Mouse (Mus musculus) lung, embryonic 14.5 days (tissue): Measurements from ENCODE around the gene Ing4. TPM values are rescaled to one million over a fixed set of nuclear protein-coding genes. Genes with fewer than 3 reads are reported as not detected.
A peak's percentile ranks its signal among the peaks of the same experiment; 100 is the strongest.

Experiments
- ATAC-seq: fragments of 200-750 bp; cut with Nextera tagmentation; 2 replicates; pipeline ENCODE4 v1.8.0; 2017; ENCODE audit warnings: mild to moderate bottlenecking, moderate TSS enrichment, moderate library complexity; ENCODE audit not compliant: insufficient read depth
- DNase-seq: peaks from one replicate; pipeline ENCODE4 v3.0.0-alpha.2; 2015
- H3K27ac ChIP-seq: fragments of 300-500 bp; sonication (generic); 2 replicates; pipeline ENCODE4 v1.5.1; 2014; ENCODE audit warnings: low read depth, mild to moderate bottlenecking, moderate library complexity
- H3K27me3 ChIP-seq: fragments of 300-500 bp; sonication (generic); 2 replicates; pipeline ENCODE4 v1.6.1; 2014; ENCODE audit warnings: low read length, control low read depth; ENCODE audit not compliant: insufficient read depth
- H3K36me3 ChIP-seq: fragments of 300-500 bp; sonication (generic); 2 replicates; pipeline ENCODE4 v1.6.1; 2014; ENCODE audit warnings: control low read depth; ENCODE audit not compliant: insufficient read depth
- H3K4me1 ChIP-seq: fragments of 300-500 bp; sonication (generic); 2 replicates; pipeline ENCODE4 v1.6.1; 2014; ENCODE audit warnings: antibody characterized with exemption, control low read depth; ENCODE audit not compliant: insufficient read depth
- H3K4me2 ChIP-seq: fragments of 300-500 bp; sonication (generic); 2 replicates; pipeline ENCODE4 v1.6.1; 2014; ENCODE audit warnings: mild to moderate bottlenecking
- H3K4me3 ChIP-seq: fragments of 300-500 bp; sonication (generic); 2 replicates; pipeline ENCODE4 v1.5.1; 2014; ENCODE audit warnings: low read depth, low read length
- H3K9ac ChIP-seq: fragments of 300-500 bp; sonication (generic); 2 replicates; pipeline ENCODE4 v1.6.1; 2014
- H3K9me3 ChIP-seq: fragments of 300-500 bp; sonication (generic); 2 replicates; pipeline ENCODE4 v1.6.1; 2016; ENCODE audit warnings: low read depth, low read length, control low read depth
- CTCF ChIP-seq: IDR thresholded peaks from 2 replicates; pipeline ENCODE4 v1.5.1; 2016; ENCODE audit warnings: antibody characterized with exemption, low read depth
- WGBS: fragments of 180-500 bp; shearing (Covaris S2); extraction: QIAGEN DNeasy Blood & Tissue Kit; methylation state at CpG from one replicate; pipeline ENCODE4 v1.1.7; 2014; 5-methylcytosine and 5-hydroxymethylcytosine counted together
- polyA plus RNA-seq: library from polyadenylated mRNA; unstranded; fragments of >200 nt; fragmentation: Nextera tagmentation; extraction: Ambion mirVana; gene quantifications from 2 replicates; pipeline ENCODE4 v1.2.1, GENCODE M21; 2014

Gene Ing4
- polyA plus RNA-seq: 97.9 and 101 TPM in 2 replicates

DNA sequence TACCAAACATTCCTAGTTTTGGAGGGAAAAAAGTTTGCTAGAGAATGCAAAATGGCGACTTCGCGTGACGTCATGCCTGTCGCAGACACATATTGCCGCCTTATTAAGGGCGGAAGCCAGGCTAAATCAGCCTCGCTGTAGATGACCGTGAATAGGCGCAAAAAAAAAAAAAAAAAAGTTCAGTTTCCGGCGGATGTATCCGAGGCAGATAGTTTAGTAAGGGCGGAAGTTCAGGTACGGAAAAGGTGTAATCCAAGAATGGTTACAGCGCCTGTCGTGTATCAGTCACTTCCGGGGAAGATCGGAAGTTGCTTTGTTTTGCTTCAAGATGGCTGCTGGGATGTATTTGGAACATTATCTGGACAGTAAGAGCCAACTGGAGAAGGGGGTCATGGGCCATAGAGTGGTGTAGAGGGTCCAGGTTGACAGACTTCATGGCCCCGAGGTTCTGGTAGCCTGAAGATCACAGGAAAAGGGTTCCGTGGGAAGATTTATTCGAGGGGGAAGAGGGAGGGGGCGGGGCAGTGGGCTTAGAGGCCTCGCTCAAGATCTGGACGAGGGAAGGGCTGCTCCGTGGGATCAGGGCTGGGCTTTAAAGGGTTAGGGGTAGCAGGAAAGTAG, at the start of gene Ing4:
Gene Ing4 (plus strand): TSS at position 228 of the 621 bp plus-strand sequence.
- H3K9me3 ChIP-seq: no peaks in the 10 kb centered on the region
- WGBS: under 1% methylated on average over 26 of the region's 26 CpGs
- peak within 1 kb of the TSS; percentile 76 for H3K4me3 ChIP-seq
- H3K27ac ChIP-seq: peak within 1 kb of the TSS; percentile 84
- H3K4me2 ChIP-seq: peak within 1 kb of the TSS; percentile 74
- H3K27me3 ChIP-seq: no peaks in the 10 kb centered on the region
- H3K9ac ChIP-seq: peak within 1 kb of the TSS; percentile 74
- peak; percentile 97 for ATAC-seq
- peaks cover 5% of the 10 kb centered on the region; the same call in 1 of the 2 replicates for H3K4me1 ChIP-seq
- TF ChIP-seq CTCF: no peak
- peaks cover 45% of the 10 kb centered on the region for H3K36me3 ChIP-seq
- peak; percentile 99 for DNase-seq

DNA sequence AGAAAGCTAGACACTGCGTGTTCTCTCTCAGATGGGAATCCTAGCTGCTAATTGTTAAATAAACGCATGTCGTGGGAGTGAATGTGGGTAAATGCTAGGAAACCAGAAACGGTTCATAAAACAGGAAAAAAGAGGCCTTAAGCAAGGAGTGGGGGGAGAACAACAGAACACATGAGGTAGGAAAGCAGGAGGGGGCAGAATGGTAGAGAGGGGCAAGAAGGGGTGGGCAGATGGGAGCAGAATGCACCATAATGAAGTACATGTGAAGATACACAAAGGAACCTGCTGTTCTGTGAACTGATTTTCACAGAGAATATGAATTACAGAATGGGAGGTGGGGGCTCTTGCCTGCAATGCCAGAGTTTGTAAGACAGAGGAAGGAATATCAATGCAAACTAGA, 47.3 kb upstream of the Ing4 start:
- H3K36me3 ChIP-seq: no peaks in the 10 kb centered on the region
- no peak overlapping the region for H3K27ac ChIP-seq
- DNase-seq (no peak), ATAC-seq (no peak)
- no peak overlapping the region for H3K4me3 ChIP-seq
- TF ChIP-seq CTCF: no peak
- H3K4me2 ChIP-seq: no peak overlapping the region
- H3K4me1 ChIP-seq: no peaks in the 10 kb centered on the region
- 61% methylated on average over 4 of the region's 4 CpGs for WGBS
- no peak overlapping the region for H3K9ac ChIP-seq
- peaks cover 43% of the 10 kb centered on the region for H3K27me3 ChIP-seq
- H3K9me3 ChIP-seq: no peaks in the 10 kb centered on the region

DNA sequence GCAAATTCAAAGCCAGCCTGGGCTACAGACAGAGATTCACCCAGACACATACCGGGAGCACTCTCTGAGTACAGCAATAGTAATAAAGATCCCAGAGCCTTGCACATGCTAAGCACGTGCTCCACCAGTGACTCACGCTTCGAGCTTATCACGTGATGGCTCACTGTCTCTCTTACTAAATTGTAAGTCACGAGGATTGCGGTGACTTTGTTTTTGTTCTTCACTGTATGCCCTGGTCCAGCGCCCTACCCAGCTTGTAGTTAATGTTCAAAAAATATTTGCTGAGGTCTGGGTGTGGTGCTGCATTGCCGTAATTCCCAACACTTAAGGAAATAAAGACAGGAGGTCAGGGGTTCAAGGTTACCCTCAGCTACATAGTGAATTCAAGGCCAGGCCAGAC, 46.2 kb upstream of the Ing4 start:
- H3K4me1 ChIP-seq: no peaks in the 10 kb centered on the region
- peaks cover 54% of the 10 kb centered on the region for H3K27me3 ChIP-seq
- no peaks in the 10 kb centered on the region for H3K9me3 ChIP-seq
- 73% methylated on average over 9 of the region's 9 CpGs for WGBS
- H3K9ac ChIP-seq: no peak overlapping the region
- H3K36me3 ChIP-seq: no peaks in the 10 kb centered on the region
- no peak for ATAC-seq
- no peak for TF ChIP-seq CTCF
- no peak overlapping the region for H3K27ac ChIP-seq
- no peak overlapping the region for H3K4me3 ChIP-seq
- DNase-seq: no peak
- no peak overlapping the region for H3K4me2 ChIP-seq

DNA sequence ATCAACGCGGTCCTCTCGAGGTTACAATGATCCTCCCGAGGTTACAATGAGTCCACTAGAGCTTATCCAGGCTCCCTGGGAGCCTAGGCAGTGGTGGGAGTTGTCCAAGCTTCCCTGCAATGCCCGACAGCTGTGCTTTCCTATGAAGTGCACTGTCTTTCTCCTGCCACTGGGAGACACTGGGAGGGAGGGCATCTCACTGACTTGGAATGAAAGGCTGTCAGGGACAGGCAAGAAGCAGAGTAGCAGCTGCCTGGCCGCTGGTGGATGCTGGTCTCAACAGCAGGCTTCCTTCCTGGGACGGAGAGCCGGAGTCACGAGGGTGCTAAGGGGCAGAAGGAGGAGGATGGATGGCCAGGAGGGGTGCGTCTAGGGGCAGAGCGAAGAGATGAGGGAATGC, 45.7 kb upstream of the Ing4 start:
- Histone ChIP-seq H3K4me3 (no peak overlapping the region), H3K27ac (no peak overlapping the region), H3K27me3 (peaks cover 59% of the 10 kb centered on the region), H3K4me2 (no peak overlapping the region; the same call in 1 of the 2 replicates), H3K4me1 (no peaks in the 10 kb centered on the region), H3K9me3 (no peaks in the 10 kb centered on the region), H3K36me3 (no peaks in the 10 kb centered on the region), H3K9ac (0 out of 2 replicates have a peak overlapping the region, but pooled peaks have one; percentile 33)
- DNase-seq (peak; percentile 53), ATAC-seq (peak; percentile 36; the same call in 1 of the 2 replicates)
- TF ChIP-seq CTCF: peak; percentile 53
- 12% methylated on average over 11 of the region's 11 CpGs for WGBS

DNA sequence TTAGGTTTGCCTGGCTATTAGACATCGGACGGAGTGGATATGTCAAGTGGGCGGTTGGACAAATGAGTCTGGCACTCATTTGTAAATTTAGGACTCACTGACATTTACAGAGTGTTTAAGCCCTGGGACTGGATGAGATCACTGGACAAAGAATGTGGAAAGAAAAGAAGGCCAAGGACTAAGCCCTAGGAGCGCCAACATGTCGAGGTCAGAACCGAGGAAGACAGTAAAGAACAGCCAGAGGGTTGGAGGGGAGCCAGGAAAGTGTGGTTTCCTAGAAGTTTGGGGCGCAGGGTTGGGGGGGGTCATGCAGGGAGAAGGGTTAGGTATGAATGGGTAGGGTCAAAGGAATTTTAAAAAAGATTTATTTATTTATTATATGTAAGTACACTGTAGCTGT, 44.3 kb upstream of the Ing4 start:
- DNase-seq: no peak
- Histone ChIP-seq H3K9ac (no peak overlapping the region), H3K4me3 (no peak overlapping the region), H3K27me3 (peaks cover 72% of the 10 kb centered on the region), H3K27ac (no peak overlapping the region), H3K4me2 (no peak overlapping the region), H3K4me1 (no peaks in the 10 kb centered on the region), H3K9me3 (no peaks in the 10 kb centered on the region), H3K36me3 (no peaks in the 10 kb centered on the region)
- ATAC-seq: no peak
- WGBS: 69% methylated on average over 7 of the region's 7 CpGs
- no peak for TF ChIP-seq CTCF

DNA sequence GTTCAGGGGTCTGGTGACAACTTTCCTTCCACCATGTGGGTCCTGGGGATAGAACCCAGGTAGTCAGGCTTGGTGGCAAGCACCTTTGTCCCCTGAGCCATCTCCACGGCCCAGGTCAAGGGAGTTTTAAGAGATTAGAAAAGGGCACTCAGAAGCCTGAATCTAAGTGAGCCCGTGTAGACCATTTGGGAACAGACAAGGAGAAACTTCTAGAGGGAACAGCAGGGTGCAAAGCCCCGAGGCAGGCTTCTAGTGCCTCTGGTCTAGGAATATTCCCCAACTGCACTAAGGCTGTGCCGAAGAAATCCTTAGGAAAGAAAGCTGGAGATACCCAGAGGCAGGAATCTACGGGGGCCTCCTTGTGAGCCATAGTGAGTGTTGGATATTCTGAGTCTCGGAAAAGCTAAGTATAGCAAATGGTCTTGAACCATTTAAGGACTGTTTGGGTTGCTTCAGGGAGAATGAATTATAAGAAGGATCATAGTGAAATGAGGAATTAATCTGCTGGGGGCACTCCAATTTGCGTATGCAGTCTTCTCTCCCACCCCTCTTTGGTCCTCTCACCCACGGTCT, 43.6 kb upstream of the Ing4 start:
- Histone ChIP-seq H3K27me3 (peaks cover 79% of the 10 kb centered on the region), H3K4me1 (no peaks in the 10 kb centered on the region), H3K9ac (no peak overlapping the region)

More for the DNA sequence above, 43.6 kb upstream of the Ing4 start:
- ATAC-seq (no peak), DNase-seq (no peak)
- Histone ChIP-seq H3K36me3 (no peaks in the 10 kb centered on the region), H3K4me3 (peak overlapping the region; percentile 54; the same call in 1 of the 2 replicates), H3K9me3 (no peaks in the 10 kb centered on the region), H3K27ac (no peak overlapping the region), H3K4me2 (peak overlapping the region; percentile 100)
- WGBS: 48% methylated on average over 8 of the region's 8 CpGs
- no peak for TF ChIP-seq CTCF
